Mouse (Mus musculus) thymus, adult 18-20 months (tissue): ENCODE results near the gene Cenpa.
"Not testable (repeated sequence)": the region's sequence is repeated elsewhere in the genome, so short reads cannot be mapped to it uniquely, and the experiment has no call there.

ENCODE experiments used
- DNase-seq, 2 experiments: peaks; one replicate each; pipeline ENCODE4 v3.0.0; 2022; ENCODE audit warnings: mixed read lengths in 2 of 2

The Cenpa gene

GRCm38 (mm10) chr5:30647396-30647795, 19.2 kb upstream of the Cenpa start:
- DNase-seq = no peak

DNA sequence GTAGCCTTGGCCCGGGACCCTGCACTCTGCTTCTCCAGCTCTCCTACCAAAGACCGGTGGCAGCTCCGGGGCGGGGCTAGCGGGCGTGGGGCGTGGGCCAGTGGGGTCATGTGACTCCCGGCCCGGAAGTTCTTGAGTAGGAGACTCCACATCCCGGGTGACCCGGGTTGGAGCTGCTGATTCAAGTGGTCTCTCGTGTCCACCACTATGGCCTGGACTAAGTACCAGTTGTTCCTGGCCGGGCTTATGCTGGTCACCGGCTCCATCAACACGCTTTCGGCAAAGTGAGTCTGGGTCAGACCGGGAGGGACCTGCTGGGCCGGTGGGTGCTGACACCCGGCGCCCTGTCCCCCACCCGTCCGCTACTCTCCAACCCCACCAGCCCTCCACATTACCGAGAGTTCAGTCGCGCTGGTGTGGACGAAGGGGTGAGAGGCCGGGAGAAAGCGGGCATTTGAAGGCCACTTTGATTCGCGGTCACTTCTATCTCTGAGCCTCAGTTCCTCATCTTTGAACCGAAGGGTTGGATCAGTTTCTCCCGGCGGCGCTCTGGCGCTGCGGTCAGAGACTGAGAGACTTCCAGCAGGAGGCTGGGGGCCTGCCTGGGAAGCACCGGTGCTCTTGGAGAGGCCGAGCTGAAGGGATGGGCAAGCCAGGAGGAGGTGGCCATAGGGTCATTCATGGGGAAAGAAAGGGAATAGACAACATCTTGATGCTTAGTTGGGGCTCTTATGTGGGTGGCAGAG, 18.6 kb upstream of the Cenpa start, which contains the start of gene Slc35f6:
Gene Slc35f6, plus strand, starts transcription at position 119 of the 746 bp plus-strand sequence.
- DNase-seq = peak; percentile 87 to 88

DNA sequence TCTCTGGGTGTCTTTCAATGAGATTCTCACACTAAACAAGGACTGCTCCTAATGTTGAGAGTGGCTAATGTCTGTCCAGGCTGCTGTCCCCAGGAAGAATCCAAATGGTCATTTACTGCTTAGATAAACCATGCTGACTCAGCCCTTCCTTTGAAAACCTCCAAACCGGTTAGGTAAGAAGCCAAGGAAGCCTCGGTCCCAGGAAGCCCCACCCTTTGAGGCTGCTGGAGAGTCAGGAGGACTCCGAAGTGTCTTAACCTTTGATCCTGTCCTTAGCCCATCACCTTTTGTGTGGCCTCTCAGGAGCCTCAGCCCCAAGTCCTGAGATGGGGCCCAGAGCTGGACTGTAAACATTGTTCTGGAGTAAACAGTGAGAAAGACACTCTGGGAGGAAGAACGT, 17.0 kb upstream of the Cenpa start:
- no peak for DNase-seq

GRCm38 (mm10) chr5:30650756-30651155, 15.8 kb upstream of the Cenpa start:
- DNase-seq = no peak

- no peak for DNase-seq
Observed at GRCm38 (mm10) chr5:30651554-30651953, 15.0 kb upstream of the Cenpa start.

DNA sequence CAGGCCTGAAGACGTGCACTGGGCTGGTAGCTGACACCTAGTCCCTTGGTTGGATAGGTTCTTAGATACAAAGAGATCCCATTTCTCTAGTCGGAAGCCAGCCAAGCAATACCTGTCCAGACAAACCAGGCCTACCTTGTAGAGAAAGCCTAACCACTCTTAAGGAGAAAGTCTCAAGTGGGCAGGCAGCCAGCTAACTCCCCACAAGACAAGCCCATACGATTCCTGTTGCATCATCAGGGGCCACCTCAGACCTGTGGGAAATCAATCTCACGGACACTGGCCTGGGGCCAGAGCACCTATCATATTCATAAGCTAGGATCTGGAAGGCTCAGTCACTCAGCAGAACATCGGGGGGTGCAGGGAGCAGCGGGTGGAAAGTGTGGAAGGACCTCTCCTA, 13.3 kb upstream of the Cenpa start:
- no peak for DNase-seq

DNA sequence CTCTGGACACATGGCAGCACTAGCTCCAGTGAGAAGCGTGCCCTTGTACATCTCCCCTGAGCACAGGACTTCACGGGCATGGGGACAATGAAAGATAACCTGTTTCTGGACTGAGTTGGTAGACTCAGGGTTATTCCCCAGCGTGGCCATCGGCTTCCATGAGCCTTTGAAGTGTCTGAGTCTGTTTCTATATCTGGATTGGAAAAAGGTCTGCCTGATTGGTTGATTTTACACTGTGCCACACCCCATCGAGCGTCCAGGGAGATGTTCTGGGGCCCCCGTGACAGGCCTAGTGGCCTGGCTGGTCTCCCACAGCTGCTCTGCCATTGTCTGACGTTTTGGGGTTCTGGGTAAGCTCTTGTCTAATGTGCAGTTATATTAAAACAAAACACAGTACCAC, 11.5 kb upstream of the Cenpa start:
- DNase-seq = no peak

GRCm38 (mm10) chr5:30655526-30656195, 10.9 kb upstream of the Cenpa start:
- DNase-seq = no peak

GRCm38 (mm10) chr5:30659042-30659441, 7.5 kb upstream of the Cenpa start:
- DNase-seq = no peak

DNA sequence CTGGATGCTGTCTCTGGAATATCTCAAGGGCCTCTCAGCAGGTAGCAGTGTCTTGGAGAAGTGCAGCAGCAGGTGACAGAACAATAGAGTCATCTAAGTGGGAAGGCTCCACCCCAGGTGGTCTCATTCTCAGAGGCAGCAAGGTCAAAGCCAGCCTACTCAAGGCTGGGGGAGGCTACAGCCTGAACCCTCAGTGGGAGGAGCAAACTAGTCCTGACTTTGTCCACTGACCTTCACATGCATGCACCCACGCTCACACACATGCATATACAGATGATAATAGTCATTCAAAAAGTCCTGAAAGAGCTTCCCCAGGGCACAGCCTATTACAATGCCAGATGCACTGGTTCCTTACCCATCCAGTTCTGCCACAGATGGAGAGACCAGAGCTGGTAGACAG, 6.3 kb upstream of the Cenpa start:
- DNase-seq = no peak

GRCm38 (mm10) chr5:30660813-30661212, 5.8 kb upstream of the Cenpa start:
- no peak for DNase-seq

GRCm38 (mm10) chr5:30665360-30665759, 1.2 kb upstream of the Cenpa start:
- DNase-seq = no peak

DNA sequence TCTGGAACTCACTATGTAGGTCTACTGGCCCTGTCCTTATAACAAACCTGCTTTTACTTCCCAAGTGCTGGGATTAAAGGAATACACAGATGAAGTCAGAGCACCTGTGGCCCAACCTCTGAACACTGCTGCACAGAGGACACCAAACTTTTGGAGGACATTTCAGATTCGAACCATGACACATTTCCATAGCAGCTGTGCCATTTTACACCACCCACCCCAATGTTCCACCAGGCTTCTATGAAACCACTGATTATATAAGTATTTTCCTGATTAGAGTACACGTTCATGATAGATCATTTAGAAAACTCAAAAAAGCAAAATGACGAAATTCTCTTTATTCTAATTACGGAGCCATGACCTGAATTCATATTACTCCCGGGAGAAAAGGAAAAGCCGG, 609 bp upstream of the Cenpa start:
- no peak for DNase-seq

DNA sequence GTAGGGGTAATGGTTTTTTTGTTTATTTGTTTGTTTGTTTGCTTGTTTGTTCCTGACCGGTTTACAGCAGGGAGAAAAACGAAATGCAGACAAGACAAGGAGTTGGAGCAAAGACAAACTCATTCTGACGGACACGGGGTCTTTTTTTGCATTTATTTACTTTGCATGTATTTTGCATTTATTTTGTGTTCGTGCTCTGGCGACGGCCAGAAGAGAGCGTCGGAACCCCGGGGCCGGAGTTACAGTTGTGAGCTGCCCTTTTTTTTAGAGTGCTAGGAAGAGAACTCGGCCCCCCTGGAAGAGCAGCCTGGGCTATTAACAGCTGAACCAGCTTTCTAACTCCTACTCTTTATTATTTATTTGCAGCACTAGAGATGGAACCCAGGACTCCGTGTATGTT, 638 bp downstream of the Cenpa start:
- DNase-seq = no peak

DNA sequence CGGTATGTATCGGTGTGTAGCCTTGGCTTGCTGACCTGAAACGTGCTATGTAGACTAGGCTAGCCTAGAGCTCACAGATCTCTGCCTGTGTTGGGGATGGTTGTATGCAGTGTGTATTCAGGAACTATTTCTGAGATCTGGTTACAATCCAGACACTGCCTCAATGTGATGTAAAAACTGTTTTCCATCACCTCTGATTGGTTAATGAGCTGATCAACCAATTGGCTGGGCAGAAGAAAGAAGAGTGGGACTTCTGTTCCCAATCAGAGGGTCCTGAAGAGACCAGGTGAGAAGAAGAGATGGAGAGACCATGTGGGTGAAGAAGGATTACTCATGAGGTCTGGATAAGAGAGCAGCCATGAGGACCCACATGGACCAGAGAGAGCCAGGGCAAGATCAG, 1.1 kb downstream of the Cenpa start:
- DNase-seq = no peak

DNA sequence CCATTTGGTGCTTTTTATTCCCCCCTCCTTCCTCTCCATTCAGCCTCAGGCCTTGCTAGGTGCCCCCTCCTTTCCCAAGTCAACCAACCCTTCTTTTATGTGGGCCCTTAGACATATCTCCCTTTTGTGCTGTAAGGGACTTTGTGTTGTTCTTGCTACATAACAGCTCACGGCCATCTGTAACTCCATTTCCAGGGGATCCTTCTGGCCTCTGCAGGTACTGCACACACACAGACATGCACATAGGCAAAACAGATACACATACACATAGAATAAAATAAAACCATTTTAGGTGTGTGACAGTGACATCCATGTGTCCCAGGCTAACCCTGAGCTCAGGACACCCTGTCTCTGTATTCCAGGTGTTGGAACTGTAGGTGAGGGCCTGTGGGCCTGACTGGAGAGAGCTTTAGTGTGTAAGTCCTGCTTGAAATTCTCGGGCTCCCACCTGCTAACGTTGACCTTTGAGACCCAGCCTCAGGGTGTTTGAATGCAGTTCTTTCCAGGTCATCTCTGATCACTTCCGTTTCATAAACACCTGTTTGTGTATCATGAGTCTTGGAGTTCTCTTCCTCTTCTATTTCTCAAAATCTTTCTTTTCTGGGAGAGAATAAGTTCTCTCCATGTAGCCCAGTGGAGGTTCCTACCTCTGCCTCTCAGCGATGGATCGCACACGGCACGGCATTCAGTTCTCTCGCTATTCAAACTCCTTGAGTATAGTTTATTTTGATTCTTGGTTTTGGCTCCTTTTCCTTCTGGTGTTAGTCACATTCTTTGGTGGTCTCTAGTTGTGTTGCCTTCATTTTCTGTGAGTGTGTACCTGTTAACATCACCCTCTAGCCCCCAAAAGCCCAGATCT, 2.3 kb downstream of the Cenpa start:
- DNase-seq = no peak

DNA sequence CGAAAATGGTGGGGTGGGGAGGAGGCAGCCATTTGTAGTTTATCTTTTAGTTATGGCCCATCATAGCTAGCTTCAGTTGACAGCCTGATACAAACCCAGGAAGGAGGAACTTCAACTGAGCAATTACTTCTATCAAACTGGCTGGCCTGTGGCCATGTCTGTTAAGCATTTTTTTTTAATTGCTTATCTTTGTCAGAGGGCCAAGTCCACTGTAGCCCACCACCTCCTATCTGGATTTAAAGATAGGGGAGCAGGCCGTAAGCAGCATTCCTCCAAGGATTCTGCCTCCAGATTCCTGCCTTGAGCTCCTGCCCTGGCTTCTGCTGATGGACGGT, 2.9 kb downstream of the Cenpa start:
- no peak for DNase-seq

- DNase-seq = no peak
Observed at GRCm38 (mm10) chr5:30670091-30670490, 3.5 kb downstream of the Cenpa start.

- DNase-seq = no peak
Observed at GRCm38 (mm10) chr5:30674001-30674400, 7.4 kb downstream of the Cenpa start.

DNA sequence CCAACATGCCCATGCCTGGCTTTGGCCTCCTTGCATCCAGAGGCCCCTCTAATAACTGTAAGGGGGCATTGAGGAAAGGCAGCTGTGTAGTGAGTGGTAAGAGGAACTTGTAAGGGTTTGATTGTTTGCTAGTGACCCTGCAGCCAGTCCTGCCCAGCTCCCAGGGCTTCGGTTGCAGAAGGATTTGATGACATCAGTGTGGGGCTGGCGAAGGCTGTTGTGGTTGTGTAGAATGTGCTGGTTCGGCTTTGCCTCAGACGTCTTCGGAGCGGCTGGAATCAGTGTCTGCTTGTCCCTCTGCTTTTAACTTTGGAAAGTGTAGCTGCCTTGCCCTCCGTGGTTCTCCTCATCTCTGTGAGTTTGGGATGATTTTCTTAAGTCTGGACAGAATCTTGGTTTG, 10.2 kb downstream of the Cenpa start:
- DNase-seq = no peak

GRCm38 (mm10) chr5:30678069-30678468, 11.5 kb downstream of the Cenpa start:
- DNase-seq = not testable (repeated sequence)

DNA sequence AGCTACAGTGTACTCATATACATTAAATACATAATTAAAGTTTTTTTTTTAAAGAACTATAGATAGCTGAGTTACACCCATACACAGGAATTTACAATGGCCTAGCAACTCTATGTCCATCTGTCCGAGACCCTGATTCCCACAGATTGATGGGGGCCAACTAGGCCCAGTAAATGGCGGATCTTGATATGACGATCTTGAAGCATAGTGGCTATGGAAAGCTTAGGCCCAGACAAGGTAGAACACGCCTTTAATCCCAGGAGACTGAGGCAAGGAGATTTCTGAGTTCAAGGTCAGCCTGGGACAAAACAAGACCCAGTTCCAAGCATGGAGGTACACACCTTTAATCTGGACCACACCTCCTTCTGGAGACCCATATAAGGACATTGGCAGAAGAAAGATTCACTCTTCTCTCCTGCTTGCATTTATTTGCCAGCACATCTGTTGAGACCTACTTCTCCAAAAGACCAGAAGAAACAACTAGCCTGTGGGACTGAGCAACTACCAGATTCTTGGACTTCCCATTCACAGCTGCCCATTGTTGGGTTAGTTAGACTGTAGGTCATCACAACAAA, 12.2 kb downstream of the Cenpa start:
- no peak for DNase-seq

DNA sequence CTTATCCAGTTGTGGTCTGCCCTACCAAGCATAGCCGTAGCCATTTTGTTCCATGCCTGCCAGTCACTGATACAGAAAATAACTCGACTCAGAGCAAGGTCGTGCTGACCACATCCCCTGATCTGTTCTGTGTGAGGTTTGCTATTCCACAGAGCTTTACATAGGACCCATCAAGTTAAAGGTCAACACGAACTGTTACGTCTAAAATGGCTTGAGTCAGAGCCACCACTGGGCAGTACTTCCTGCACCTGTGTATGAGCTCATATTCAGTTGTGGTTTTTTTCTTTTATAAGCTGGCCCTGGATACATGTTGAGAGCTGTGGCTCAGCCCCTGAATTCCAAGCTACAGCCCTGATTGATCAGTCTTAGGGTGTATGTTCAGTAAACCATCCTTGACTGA, 13.0 kb downstream of the Cenpa start:
- DNase-seq = no peak
